In the genomic region with DNA sequence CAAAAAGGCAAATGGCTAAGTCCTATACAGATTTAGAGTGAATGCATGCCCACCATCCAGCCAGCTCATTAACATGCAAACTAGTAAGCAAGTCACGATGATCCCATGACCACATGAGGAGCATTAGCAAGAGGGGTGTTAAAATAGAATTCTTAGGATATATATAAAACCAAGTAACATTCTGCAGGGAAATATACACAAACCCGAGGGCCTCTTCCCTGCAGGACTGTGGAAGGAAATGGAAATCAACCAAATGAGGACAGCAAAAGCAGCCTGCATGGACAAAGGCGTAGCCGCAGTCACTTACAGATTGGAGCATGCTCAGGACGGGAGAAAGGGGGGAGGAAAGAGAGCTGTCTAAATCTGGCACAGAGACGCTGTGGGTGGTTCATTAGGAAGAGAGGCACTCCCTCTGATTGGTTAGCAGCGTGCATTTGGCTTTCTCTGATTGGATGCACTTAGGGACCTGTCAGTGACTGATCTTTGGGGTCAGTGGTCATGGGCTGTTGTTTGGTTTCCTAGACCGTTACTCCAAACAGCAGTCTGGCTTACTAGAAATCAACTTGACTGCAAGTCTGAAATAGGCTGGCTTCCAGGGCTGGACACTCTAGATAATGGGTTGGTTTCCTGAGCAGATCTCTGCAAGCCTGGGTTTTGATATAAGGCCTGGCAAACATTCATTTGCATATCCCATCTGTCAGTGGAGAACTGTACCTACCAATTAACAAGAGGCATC, we compare ENCODE assay signal across 8 mouse cellular contexts.
A peak's percentile ranks its signal among the peaks of the same experiment; 100 is the strongest.
DNase-seq lines count a peak whose midpoint lies in the region; ATAC-seq and TF ChIP-seq lines count a peak whose summit lies in the region.
"Had no signal": no experiment of that assay in that cellular context is flagged by ENCODE, and none has a peak within 500 bp of the region (broad histone marks: within the 10 kb centered on the region; RNA-seq: fewer than 3 reads in every experiment).

No protein-coding gene starts in this region.

- H3K4me1 ChIP-seq in heart, embryonic 11.5 days (ENCODE audit: control insufficient read depth, insufficient read depth, low read length) = peaks cover 5% of the 10 kb centered on the region
- 0 out of 2 replicates have a peak, but pooled peaks cover 3% of the 10 kb centered on the region for H3K4me1 ChIP-seq in liver, postnatal 0 days (ENCODE audit: insufficient read depth)
- H3K4me1 ChIP-seq in neural tube, embryonic 13.5 days (replicated peaks) = peaks cover 11% of the 10 kb centered on the region

- no peaks in the 10 kb centered on the region for H3K27me3 ChIP-seq in heart, embryonic 11.5 days (ENCODE audit: control insufficient read depth, insufficient read depth, low read length)
- H3K27me3 ChIP-seq in liver, postnatal 0 days (ENCODE audit: insufficient read depth, low read length) = no peaks in the 10 kb centered on the region
- H3K27me3 ChIP-seq in neural tube, embryonic 13.5 days = no peaks in the 10 kb centered on the region

- peak overlapping the region; percentile 19 for H3K4me2 ChIP-seq in heart, embryonic 11.5 days
- H3K4me2 ChIP-seq in liver, postnatal 0 days (ENCODE audit: low read depth, low read length) = no peak overlapping the region; the same call in 1 of the 2 replicates
- H3K4me2 ChIP-seq in neural tube, embryonic 13.5 days = no peak overlapping the region

- 26% methylated on average over 8 of the region's 8 CpGs for WGBS in heart, embryonic 11.5 days (ENCODE audit: insufficient replicate concordance)
- 18% methylated on average over 8 of the region's 8 CpGs for WGBS in liver, postnatal 0 days (ENCODE audit: insufficient replicate concordance)
- 31% methylated on average over 8 of the region's 8 CpGs for WGBS in neural tube, embryonic 13.5 days

- no peak for TF ChIP-seq CTCF in liver, postnatal 0 days (IDR thresholded peaks at IDR 0.05; ENCODE audit: low read depth)

- no peaks in the 10 kb centered on the region for H3K9me3 ChIP-seq in heart, embryonic 11.5 days (replicated peaks; ENCODE audit: control insufficient read depth, low read length)
- no peaks in the 10 kb centered on the region for H3K9me3 ChIP-seq in liver, postnatal 0 days (ENCODE audit: low read length)
- H3K9me3 ChIP-seq in neural tube, embryonic 13.5 days = no peaks in the 10 kb centered on the region

- no peaks in the 10 kb centered on the region for H3K36me3 ChIP-seq in heart, embryonic 11.5 days (ENCODE audit: control insufficient read depth, insufficient read depth, low read length)
- H3K36me3 ChIP-seq in liver, postnatal 0 days (replicated peaks; ENCODE audit: insufficient read depth, low read length) = no peaks in the 10 kb centered on the region
- H3K36me3 ChIP-seq in neural tube, embryonic 13.5 days = no peaks in the 10 kb centered on the region

- TF ChIP-seq EP300 in liver, postnatal 0 days (IDR thresholded peaks at IDR 0.05; ENCODE audit: low read depth) = peak; percentile 77

- peak overlapping the region; percentile 46; the same call in 1 of the 2 replicates for H3K27ac ChIP-seq in heart, embryonic 11.5 days (ENCODE audit: low read depth, low read length)
- H3K27ac ChIP-seq in liver, postnatal 0 days (ENCODE audit: low read depth) = no peak overlapping the region
- H3K27ac ChIP-seq in neural tube, embryonic 13.5 days (replicated peaks) = peak overlapping the region; percentile 10
- H3K27ac ChIP-seq: left cerebral cortex, adult 2 months had no signal

- H3K9ac ChIP-seq in heart, embryonic 11.5 days (ENCODE audit: low read depth, low read length) = no peak overlapping the region
- H3K9ac ChIP-seq in liver, postnatal 0 days (replicated peaks) = no peak overlapping the region
- H3K9ac ChIP-seq in neural tube, embryonic 13.5 days = no peak overlapping the region

- DNase-seq in adrenal gland, postnatal 14 days = peak; percentile 53
- DNase-seq in embryo, embryonic 10.5 days (ENCODE audit: low spot score) = peak; percentile 74
- peak; percentile 20 to 43 for DNase-seq in kidney, adult 8-10 months
- DNase-seq in liver, postnatal 0 days = peak; percentile 45
- DNase-seq in cerebellum, postnatal 36 days = no peak

- no peak overlapping the region for H3K4me3 ChIP-seq in heart, embryonic 11.5 days (ENCODE audit: low read depth, low read length)
- H3K4me3 ChIP-seq in liver, postnatal 0 days (ENCODE audit: low read depth, low read length) = no peak overlapping the region
- no peak overlapping the region for H3K4me3 ChIP-seq in neural tube, embryonic 13.5 days
- H3K4me3 ChIP-seq: left cerebral cortex, adult 2 months had no signal

- ATAC-seq in heart, embryonic 11.5 days (replicated peaks; ENCODE audit: insufficient number of reproducible peaks, low FRiP score, low TSS enrichment) = peak; percentile 84
- peak; percentile 92 for ATAC-seq in liver, postnatal 0 days
- peak; percentile 90 for ATAC-seq in neural tube, embryonic 13.5 days (ENCODE audit: low read depth)

Comparison
In these comparisons a context has a peak if more than half of its experiments do, and no peak if none do; other contexts are left out.
1. DNase-seq: peak in adrenal gland, postnatal 14 days (single experiment), embryo, embryonic 10.5 days (single experiment), kidney, adult 8-10 months (2 of 2) and liver, postnatal 0 days (single experiment); none in cerebellum, postnatal 36 days (0 of 2).
2. Peak in every context shown above with its lines, with median percentiles within 50 percentile points of each other: ATAC-seq.